Mouse (Mus musculus): Measurements from ENCODE around the gene Olfr613.
"Not testable (repeated sequence)": the region's sequence is repeated elsewhere in the genome, so short reads cannot be mapped to it uniquely, and the experiment has no call there.

Olfr613 gene

DNA sequence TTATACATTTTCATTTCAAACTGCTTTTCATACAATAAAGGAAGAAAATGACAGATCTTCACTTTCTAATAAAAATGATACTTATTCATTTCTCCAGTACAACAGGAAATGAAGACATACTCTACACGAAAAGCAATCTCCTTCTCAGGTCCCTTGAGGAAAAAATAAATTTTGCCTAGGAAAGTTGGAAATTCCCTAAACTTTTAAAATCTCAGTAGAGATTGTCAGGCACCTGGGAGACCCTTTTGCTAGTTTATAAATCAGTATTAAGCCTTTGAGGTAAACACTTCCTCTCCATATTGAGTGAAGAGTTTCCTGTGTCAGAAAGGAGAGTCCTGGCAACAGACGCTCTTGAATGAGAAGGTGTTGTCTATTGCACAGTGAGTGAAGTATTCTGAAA, at the start of gene Olfr613:
TSS of gene Olfr613 (plus strand) at position 301 of the 400 bp plus-strand sequence.
- no peak for DNase-seq

DNA sequence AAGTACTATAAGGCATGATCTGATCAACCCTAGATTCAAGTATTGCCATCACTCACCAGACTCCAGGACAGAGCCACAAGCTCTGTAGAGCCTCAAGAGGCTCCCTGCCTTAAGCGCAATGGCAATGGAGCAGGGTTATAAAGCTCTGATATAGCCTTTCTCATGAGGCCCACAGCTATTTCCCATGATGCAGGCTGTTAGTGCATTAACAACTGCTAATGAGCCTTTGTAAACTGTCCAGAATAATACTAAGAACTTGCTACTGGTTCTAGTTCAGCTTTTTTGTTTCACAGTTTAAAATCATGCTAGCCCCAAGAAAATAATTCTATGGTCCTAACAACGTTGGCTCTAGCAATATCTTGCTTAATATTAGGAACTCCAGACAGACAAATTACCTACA, 35.9 kb upstream of the Olfr613 start, which contains the start of gene Olfr610:
TSS of gene Olfr610 (minus strand) at position 101 of the 400 bp plus-strand sequence.
- no peak for DNase-seq

DNA sequence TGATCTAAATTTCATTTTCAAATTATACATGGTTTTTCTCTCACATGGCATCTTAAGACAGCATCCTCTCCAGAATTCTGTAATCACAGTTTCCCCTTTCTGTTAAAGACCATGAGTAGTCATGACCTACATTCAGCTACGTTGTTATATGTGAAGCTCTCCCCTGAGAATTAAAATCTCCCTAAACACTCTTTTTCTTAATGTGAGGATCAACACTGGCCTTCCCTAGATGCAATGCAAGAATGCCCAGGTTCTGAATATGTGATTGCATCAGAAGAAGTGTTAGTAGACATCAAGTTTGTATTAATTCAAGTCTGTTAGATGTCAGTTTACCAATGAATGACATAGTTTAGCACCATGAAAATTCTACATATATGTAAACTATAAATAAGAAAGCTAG, 27.1 kb upstream of the Olfr613 start, which contains the start of gene Olfr611:
TSS of gene Olfr611 (minus strand) at position 101 of the 400 bp plus-strand sequence.
- not testable (repeated sequence) for DNase-seq

DNA sequence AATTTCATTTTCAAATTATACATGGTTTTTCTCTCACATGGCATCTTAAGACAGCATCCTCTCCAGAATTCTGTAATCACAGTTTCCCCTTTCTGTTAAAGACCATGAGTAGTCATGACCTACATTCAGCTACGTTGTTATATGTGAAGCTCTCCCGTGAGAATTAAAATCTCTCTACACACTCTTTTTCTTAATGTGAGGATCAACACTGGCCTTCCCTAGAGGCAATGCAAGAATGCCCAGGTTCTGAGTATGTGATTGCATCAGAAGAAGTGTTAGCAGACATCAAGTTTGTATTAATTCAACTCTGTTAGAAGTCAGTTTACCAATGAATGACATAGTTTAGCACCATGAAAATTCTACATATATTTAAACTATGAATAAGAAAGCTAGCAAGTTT, 5.3 kb upstream of the Olfr613 start, which contains the start of gene Olfr612:
TSS of gene Olfr612 (minus strand) at position 101 of the 400 bp plus-strand sequence.
- DNase-seq, result not testable (repeated sequence)

DNA sequence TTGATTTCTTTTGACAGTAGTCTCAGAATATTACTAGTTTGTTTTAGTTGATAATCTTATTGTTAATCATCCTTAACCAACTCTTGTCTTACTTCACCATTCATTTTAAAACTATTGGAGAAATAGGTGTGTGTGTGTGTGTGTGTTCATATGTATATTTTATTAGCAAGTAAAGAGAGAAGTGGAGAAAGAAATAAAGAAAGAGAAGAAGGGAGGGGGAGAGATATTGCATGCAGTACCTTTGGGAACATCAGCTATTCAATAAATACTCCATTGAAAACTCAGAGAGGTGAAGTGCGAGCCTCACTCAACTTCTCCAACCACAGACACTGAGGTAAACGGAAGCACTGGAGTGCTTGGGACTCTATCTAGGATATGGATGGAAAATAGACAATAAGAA, 7.9 kb downstream of the Olfr613 start, which contains the start of gene Olfr615:
TSS of gene Olfr615 (plus strand) at position 301 of the 400 bp plus-strand sequence.
- no peak for DNase-seq

DNA sequence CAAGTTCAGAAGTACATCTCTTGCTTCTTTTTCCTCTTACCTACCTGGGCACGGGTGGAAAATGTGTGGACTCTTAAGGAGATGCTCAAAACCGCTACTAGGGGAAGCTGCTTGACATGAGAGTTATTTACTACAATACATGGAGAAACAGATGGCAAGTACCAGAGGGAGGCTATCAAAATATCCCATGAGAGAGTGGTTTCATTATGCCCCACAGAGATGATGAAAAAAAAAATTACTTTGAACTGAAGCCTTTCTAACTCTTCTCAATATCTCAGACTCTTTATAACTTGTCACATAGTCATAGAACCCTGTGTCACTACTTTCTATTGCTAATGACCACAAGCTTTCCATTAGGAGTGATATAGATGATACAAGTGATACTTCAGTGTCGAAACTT, 21.2 kb downstream of the Olfr613 start, which contains the start of gene Olfr616:
TSS of gene Olfr616 (minus strand) at position 101 of the 400 bp plus-strand sequence.
- no peak for DNase-seq

DNA sequence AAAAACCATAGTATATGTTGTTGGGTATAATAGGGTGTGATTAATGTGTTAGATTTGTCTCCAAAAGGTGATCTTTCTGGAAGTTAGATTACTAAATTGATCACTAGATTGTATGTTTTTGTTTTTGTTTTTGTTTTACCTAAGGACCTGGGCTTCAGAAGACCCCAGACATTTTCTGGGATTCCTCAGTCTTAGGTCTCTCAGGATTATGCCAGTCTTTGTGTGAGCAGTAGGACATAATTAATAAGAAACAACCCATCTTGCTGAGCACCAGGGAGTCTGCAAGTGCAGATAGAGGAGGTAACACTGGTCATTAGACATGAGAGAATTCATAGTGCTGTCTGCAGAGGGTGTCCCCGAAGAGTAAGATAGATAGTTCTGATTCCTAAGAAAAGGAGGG, 24.9 kb downstream of the Olfr613 start, which contains the start of gene Olfr617:
TSS of gene Olfr617 (plus strand) at position 301 of the 400 bp plus-strand sequence.
- no peak for DNase-seq

DNA sequence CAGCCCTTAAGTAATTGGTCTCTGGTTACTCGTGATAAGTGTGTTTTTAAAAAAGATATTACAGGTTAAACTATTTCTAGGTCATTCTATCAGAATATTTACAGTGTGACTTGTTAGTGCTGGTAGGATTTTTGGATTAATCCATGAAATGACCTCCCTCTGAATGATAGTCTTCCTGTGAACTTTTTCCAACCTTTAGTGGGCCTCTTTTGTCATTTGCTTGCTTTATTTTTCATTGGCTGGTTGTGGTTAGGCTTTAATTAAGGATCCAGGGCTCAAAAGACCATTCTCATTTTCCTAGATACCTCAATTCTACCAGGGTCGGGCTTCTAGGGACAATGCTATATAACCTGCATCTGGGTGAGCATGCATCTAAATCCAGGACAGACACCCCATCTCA, 41.9 kb downstream of the Olfr613 start, which contains the start of gene Olfr618:
TSS of gene Olfr618 (plus strand) at position 301 of the 400 bp plus-strand sequence.
- no peak for DNase-seq

DNA sequence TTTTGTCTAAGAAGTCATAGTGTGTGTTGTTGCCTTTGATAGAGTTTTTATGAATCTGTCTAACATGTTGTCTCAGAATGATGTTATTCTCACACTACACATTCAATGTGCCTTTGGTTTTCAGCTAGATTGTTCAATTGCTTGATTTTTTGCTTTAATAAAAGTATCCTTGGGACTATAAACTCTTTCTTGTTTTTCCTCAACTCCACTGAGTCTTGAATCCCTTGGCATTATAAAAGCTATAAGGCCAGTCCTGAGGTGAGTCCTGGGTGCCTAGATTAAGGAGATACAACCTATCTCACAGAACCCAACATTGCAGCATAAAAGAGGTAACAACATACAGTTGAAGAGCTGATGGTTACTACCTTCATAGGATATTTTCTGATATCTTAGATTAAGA, 52.4 kb downstream of the Olfr613 start, which contains the start of gene Olfr619:
TSS of gene Olfr619 (plus strand) at position 301 of the 400 bp plus-strand sequence.
- no peak for DNase-seq
